Mouse (Mus musculus) embryonic facial prominence, embryonic 12.5 days (tissue): ENCODE results near the gene Ttc26. TPM values are rescaled to one million over a fixed set of nuclear protein-coding genes. Genes with fewer than 3 reads are reported as not detected.
"Not testable (repeated sequence)": the region's sequence is repeated elsewhere in the genome, so short reads cannot be mapped to it uniquely, and the experiment has no call there.

Source experiments
- ATAC-seq: fragments of 200-750 bp; cut with Nextera tagmentation; 2 replicates; pipeline ENCODE4 v1.8.0; 2017; ENCODE audit not compliant: insufficient number of reproducible peaks, insufficient read depth, low FRiP score, low TSS enrichment
- H3K27ac ChIP-seq: fragments of 300-500 bp; sonication (generic); 2 replicates; pipeline ENCODE4 v1.5.1; 2016; ENCODE audit warnings: mild to moderate bottlenecking
- H3K27me3 ChIP-seq: fragments of 300-500 bp; sonication (generic); 2 replicates; pipeline ENCODE4 v1.6.1; 2016; ENCODE audit warnings: mild to moderate bottlenecking, moderate library complexity
- H3K36me3 ChIP-seq: fragments of 300-500 bp; sonication (generic); 2 replicates; pipeline ENCODE4 v1.6.1; 2016; ENCODE audit warnings: mild to moderate bottlenecking
- H3K4me1 ChIP-seq: fragments of 300-500 bp; sonication (generic); 2 replicates; pipeline ENCODE4 v1.6.1; 2016
- H3K4me2 ChIP-seq: fragments of 300-500 bp; sonication (generic); replicated peaks from 2 replicates; pipeline ENCODE4 v1.6.1; 2016; ENCODE audit warnings: mild to moderate bottlenecking, moderate library complexity
- H3K4me3 ChIP-seq: fragments of 300-500 bp; sonication (generic); 2 replicates; pipeline ENCODE4 v1.5.1; 2016; ENCODE audit warnings: mild to moderate bottlenecking
- H3K9ac ChIP-seq: fragments of 300-500 bp; sonication (generic); 2 replicates; pipeline ENCODE4 v1.6.1; 2016; ENCODE audit warnings: mild to moderate bottlenecking, moderate library complexity
- H3K9me3 ChIP-seq: fragments of 300-500 bp; sonication (generic); 2 replicates; pipeline ENCODE4 v1.6.1; 2016; ENCODE audit warnings: mild to moderate bottlenecking, moderate library complexity
- WGBS: fragments of 180-500 bp; shearing (Covaris S2); methylation state at CpG from one replicate; pipeline ENCODE4 v1.1.7; 2016; 5-methylcytosine and 5-hydroxymethylcytosine counted together
- polyA plus RNA-seq: library from polyadenylated mRNA; unstranded; fragments of >200 nt; fragmentation: Nextera tagmentation; extraction: Ambion mirVana; gene quantifications from 2 replicates; pipeline ENCODE4 v1.2.1, GENCODE M21; 2016

The Ttc26 gene
- polyA plus RNA-seq, 1 experiment from 2014 or later, result 12.9 TPM

GRCm38 (mm10) chr6:38348811-38349453 is 32.3 kb upstream of the Ttc26 start:
- WGBS, result 90% methylated on average over 6 of the region's 6 CpGs
- Histone ChIP-seq H3K4me3 (no peak overlapping the region), H3K27ac (no peak overlapping the region), H3K9ac (no peak overlapping the region), H3K9me3 (no peaks in the 10 kb centered on the region), H3K36me3 (no peaks in the 10 kb centered on the region), H3K4me1 (no peaks in the 10 kb centered on the region), H3K27me3 (peaks cover 34% of the 10 kb centered on the region), H3K4me2 (no peak overlapping the region)
- ATAC-seq, result no peak

GRCm38 (mm10) chr6:38349806-38350205 is 31.5 kb upstream of the Ttc26 start:
- ATAC-seq, result no peak
- Histone ChIP-seq H3K36me3 (no peaks in the 10 kb centered on the region), H3K4me1 (0 out of 2 replicates have a peak, but pooled peaks cover 3% of the 10 kb centered on the region), H3K9ac (no peak overlapping the region), H3K4me3 (no peak overlapping the region), H3K9me3 (no peaks in the 10 kb centered on the region), H3K27ac (no peak overlapping the region), H3K4me2 (no peak overlapping the region), H3K27me3 (peaks cover 43% of the 10 kb centered on the region)
- 66% methylated on average over 9 of the region's 9 CpGs for whole genome bisulfite sequencing

- Histone ChIP-seq H3K4me3 (no peak overlapping the region), H3K27me3 (peaks cover 57% of the 10 kb centered on the region), H3K4me1 (0 out of 2 replicates have a peak, but pooled peaks cover 3% of the 10 kb centered on the region), H3K9me3 (no peaks in the 10 kb centered on the region), H3K36me3 (no peaks in the 10 kb centered on the region), H3K27ac (no peak overlapping the region), H3K4me2 (no peak overlapping the region), H3K9ac (no peak overlapping the region)
- ATAC-seq, result no peak
- 54% methylated on average over 4 of the region's 4 CpGs for WGBS
Observed at GRCm38 (mm10) chr6:38351930-38352329, 29.3 kb upstream of the Ttc26 start.

- WGBS, result 9% methylated on average over 10 of the region's 10 CpGs
- peaks cover 61% of the 10 kb centered on the region for H3K27me3 ChIP-seq
- ATAC-seq, result no peak
- no peak overlapping the region for H3K27ac ChIP-seq
- H3K4me3 ChIP-seq, result no peak overlapping the region
- H3K9me3 ChIP-seq, result no peaks in the 10 kb centered on the region
- no peak overlapping the region for H3K4me2 ChIP-seq
- H3K4me1 ChIP-seq, result 0 out of 2 replicates have a peak, but pooled peaks cover 3% of the 10 kb centered on the region
- H3K9ac ChIP-seq, result no peak overlapping the region
- no peaks in the 10 kb centered on the region for H3K36me3 ChIP-seq
Observed at GRCm38 (mm10) chr6:38352451-38352850, 28.8 kb upstream of the Ttc26 start.

- Histone ChIP-seq H3K36me3 (no peaks in the 10 kb centered on the region), H3K4me3 (peak overlapping the region; percentile 55), H3K27me3 (peaks cover 64% of the 10 kb centered on the region), H3K9ac (no peak overlapping the region), H3K27ac (no peak overlapping the region), H3K4me1 (0 out of 2 replicates have a peak, but pooled peaks cover 3% of the 10 kb centered on the region), H3K4me2 (peak overlapping the region; percentile 64; the same call in 1 of the 2 replicates), H3K9me3 (no peaks in the 10 kb centered on the region)
- ATAC-seq, result no peak
- 5% methylated on average over 13 of the region's 13 CpGs for WGBS
Observed at GRCm38 (mm10) chr6:38353181-38353580, 28.1 kb upstream of the Ttc26 start.

GRCm38 (mm10) chr6:38353811-38354722 is 27.2 kb upstream of the Ttc26 start, which contains the start of gene Zc3hav1:
TSS of gene Zc3hav1 (minus strand) at chr6:38354603.
- Histone ChIP-seq H3K9me3 (no peaks in the 10 kb centered on the region), H3K36me3 (no peaks in the 10 kb centered on the region), H3K9ac (peak within 1 kb of the TSS; percentile 49), H3K4me2 (peak within 1 kb of the TSS; percentile 64), H3K27me3 (peaks cover 64% of the 10 kb centered on the region), H3K4me1 (0 out of 2 replicates have a peak, but pooled peaks cover 3% of the 10 kb centered on the region), H3K27ac (no peak within 1 kb of the TSS), H3K4me3 (peak within 1 kb of the TSS; percentile 55)
- ATAC-seq, result peak; percentile 68; the same call in 1 of the 2 replicates
- under 1% methylated on average over 87 of the region's 87 CpGs for WGBS

GRCm38 (mm10) chr6:38354723-38355353 is 26.4 kb upstream of the Ttc26 start:
- WGBS, result 2% methylated on average over 20 of the region's 20 CpGs
- H3K27me3 ChIP-seq, result peaks cover 64% of the 10 kb centered on the region

GRCm38 (mm10) chr6:38355354-38355823 is 25.9 kb upstream of the Ttc26 start:
- H3K9ac ChIP-seq, result no peak overlapping the region
- 1% methylated on average over 8 of the region's 8 CpGs for WGBS
- no peak overlapping the region for H3K4me3 ChIP-seq
- H3K27ac ChIP-seq, result no peak overlapping the region
- no peaks in the 10 kb centered on the region for H3K9me3 ChIP-seq
- peaks cover 59% of the 10 kb centered on the region for H3K27me3 ChIP-seq
- H3K4me2 ChIP-seq, result no peak overlapping the region
- no peaks in the 10 kb centered on the region for H3K36me3 ChIP-seq
- no peak for ATAC-seq
- H3K4me1 ChIP-seq, result 0 out of 2 replicates have a peak, but pooled peaks cover 3% of the 10 kb centered on the region

More at GRCm38 (mm10) chr6:38354723-38355353, 26.4 kb upstream of the Ttc26 start:
- Histone ChIP-seq H3K4me1 (0 out of 2 replicates have a peak, but pooled peaks cover 3% of the 10 kb centered on the region), H3K27ac (no peak overlapping the region), H3K36me3 (no peaks in the 10 kb centered on the region), H3K4me2 (peak overlapping the region; percentile 64), H3K9ac (0 out of 2 replicates have a peak overlapping the region, but pooled peaks have one; percentile 49), H3K9me3 (no peaks in the 10 kb centered on the region), H3K4me3 (peak overlapping the region; percentile 55)
- 0 out of 2 replicates have a peak, but pooled peaks have one; percentile 32 for ATAC-seq

GRCm38 (mm10) chr6:38355862-38356261 is 25.4 kb upstream of the Ttc26 start:
- H3K4me1 ChIP-seq, result 0 out of 2 replicates have a peak, but pooled peaks cover 3% of the 10 kb centered on the region
- H3K4me3 ChIP-seq, result no peak overlapping the region
- no peak overlapping the region for H3K4me2 ChIP-seq
- H3K27me3 ChIP-seq, result peaks cover 56% of the 10 kb centered on the region
- H3K9me3 ChIP-seq, result no peaks in the 10 kb centered on the region
- no peaks in the 10 kb centered on the region for H3K36me3 ChIP-seq
- no peak for ATAC-seq
- 4% methylated on average over 7 of the region's 7 CpGs for WGBS
- H3K27ac ChIP-seq, result no peak overlapping the region
- H3K9ac ChIP-seq, result no peak overlapping the region

- peaks cover 49% of the 10 kb centered on the region for H3K27me3 ChIP-seq
- WGBS, result 75% methylated on average over 15 of the region's 15 CpGs
- not testable (repeated sequence) for ATAC-seq
Observed at GRCm38 (mm10) chr6:38356661-38357433, 24.4 kb upstream of the Ttc26 start.

More at GRCm38 (mm10) chr6:38356661-38357433, 24.4 kb upstream of the Ttc26 start:
- not testable (repeated sequence) for H3K4me1 ChIP-seq, H3K27ac ChIP-seq, H3K9me3 ChIP-seq, H3K4me3 ChIP-seq, H3K36me3 ChIP-seq, H3K4me2 ChIP-seq, H3K9ac ChIP-seq
